Mouse (Mus musculus) heart, embryonic 12.5 days (tissue): ENCODE data around the gene Pdcd1lg2. TPM values are rescaled to one million over a fixed set of nuclear protein-coding genes. Genes with fewer than 3 reads are reported as not detected.
A peak's percentile ranks its signal among the peaks of the same experiment; 100 is the strongest.

Source experiments
- ATAC-seq: fragments of 200-750 bp; cut with Nextera tagmentation; 2 replicates; pipeline ENCODE4 v1.8.0; 2017; ENCODE audit warnings: moderate TSS enrichment, moderate library complexity; ENCODE audit not compliant: insufficient number of reproducible peaks, low FRiP score
- H3K27ac ChIP-seq: fragments of 300-500 bp; sonication (generic); 2 replicates; pipeline ENCODE4 v1.5.1; 2016; ENCODE audit warnings: mild to moderate bottlenecking, moderate library complexity; ENCODE audit not compliant: poor library complexity, severe bottlenecking
- H3K27me3 ChIP-seq: fragments of 300-500 bp; sonication (generic); replicated peaks from 2 replicates; pipeline ENCODE4 v1.6.1; 2016; ENCODE audit warnings: mild to moderate bottlenecking, moderate library complexity
- H3K36me3 ChIP-seq: fragments of 300-500 bp; sonication (generic); 2 replicates; pipeline ENCODE4 v1.6.1; 2016; ENCODE audit warnings: mild to moderate bottlenecking, moderate library complexity
- H3K4me1 ChIP-seq: fragments of 300-500 bp; sonication (generic); replicated peaks from 2 replicates; pipeline ENCODE4 v1.6.1; 2016; ENCODE audit warnings: mild to moderate bottlenecking
- H3K4me2 ChIP-seq: fragments of 300-500 bp; sonication (generic); 2 replicates; pipeline ENCODE4 v1.6.1; 2016; ENCODE audit warnings: mild to moderate bottlenecking, moderate library complexity
- H3K4me3 ChIP-seq: fragments of 300-500 bp; sonication (generic); 2 replicates; pipeline ENCODE4 v1.5.1; 2016; ENCODE audit warnings: mild to moderate bottlenecking
- H3K9ac ChIP-seq: fragments of 300-500 bp; sonication (generic); 2 replicates; pipeline ENCODE4 v1.6.1; 2016; ENCODE audit warnings: mild to moderate bottlenecking, moderate library complexity
- H3K9me3 ChIP-seq: fragments of 300-500 bp; sonication (generic); replicated peaks from 2 replicates; pipeline ENCODE4 v1.6.1; 2016; ENCODE audit warnings: mild to moderate bottlenecking, moderate library complexity
- WGBS: fragments of 180-500 bp; shearing (Covaris S2); methylation state at CpG from one replicate; pipeline ENCODE4 v1.1.7; 2016; 5-methylcytosine and 5-hydroxymethylcytosine counted together
- polyA plus RNA-seq: library from polyadenylated mRNA; unstranded; fragments of >200 nt; fragmentation: Nextera tagmentation; extraction: Ambion mirVana; gene quantifications from 2 replicates; pipeline ENCODE4 v1.2.1, GENCODE M21; 2016

Gene Pdcd1lg2
- polyA plus RNA-seq, 1 experiment from 2014 or later, result not detected

DNA sequence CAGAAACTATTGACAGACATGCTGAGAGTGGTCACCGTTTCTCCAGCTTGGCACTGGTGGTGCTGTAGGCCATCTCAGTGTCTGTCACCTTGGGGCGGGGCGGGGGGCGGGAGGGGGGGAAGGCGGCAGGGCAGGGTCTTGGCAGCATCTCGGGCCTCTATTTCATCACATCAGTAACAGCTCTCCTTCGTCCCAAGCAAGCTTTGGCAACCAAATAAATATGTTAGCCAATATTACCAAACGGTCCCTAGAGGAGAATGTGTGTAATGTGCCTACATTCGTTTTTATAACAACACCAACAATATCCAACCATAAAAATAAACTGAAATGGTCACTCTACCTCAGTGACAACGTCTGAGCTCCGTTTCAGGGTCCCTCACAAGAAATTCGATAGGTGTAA is 40.6 kb upstream of the Pdcd1lg2 start:
- no peak for ATAC-seq
- 63% methylated on average over 12 of the region's 12 CpGs for WGBS
- no peak overlapping the region for H3K4me2 ChIP-seq
- H3K27ac ChIP-seq, result no peak overlapping the region
- no peaks in the 10 kb centered on the region for H3K9me3 ChIP-seq
- H3K4me1 ChIP-seq, result peaks cover 7% of the 10 kb centered on the region; the same call in 1 of the 2 replicates
- H3K4me3 ChIP-seq, result no peak overlapping the region
- H3K27me3 ChIP-seq, result no peaks in the 10 kb centered on the region
- H3K36me3 ChIP-seq, result no peaks in the 10 kb centered on the region
- H3K9ac ChIP-seq, result no peak overlapping the region

DNA sequence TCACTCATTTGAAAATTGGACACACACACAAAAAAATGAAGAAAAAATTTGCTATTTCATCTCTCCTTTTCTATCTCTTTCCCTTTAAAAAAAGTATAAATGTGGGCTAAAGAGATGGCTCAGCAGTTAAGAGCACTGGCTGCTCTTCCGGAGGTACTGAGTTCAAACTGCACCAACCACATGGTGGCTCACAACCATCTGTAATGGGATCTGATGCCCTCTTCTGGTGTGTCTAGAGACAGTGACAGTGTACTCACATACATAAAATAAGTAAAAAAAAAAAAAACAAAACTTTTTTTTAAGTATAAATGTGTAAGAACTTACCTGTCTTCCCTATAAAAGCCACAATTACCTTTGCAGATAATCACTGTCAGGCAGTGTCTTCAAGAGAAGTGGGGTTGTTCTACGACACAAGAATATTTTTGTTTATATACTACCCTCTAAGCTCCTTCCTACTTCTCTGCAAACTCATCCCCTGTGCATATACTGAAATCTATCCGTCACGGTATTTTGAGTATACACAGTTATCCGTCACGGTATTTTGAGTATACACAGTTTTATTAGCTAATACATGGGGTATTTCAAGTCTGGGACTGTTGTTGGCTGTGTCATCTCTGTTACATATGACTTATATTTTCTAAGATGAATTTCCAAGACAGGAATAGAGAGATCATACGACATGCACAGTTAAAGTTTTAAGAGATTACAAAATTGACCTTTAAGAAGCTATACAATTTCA is 40.0 kb upstream of the Pdcd1lg2 start:
- H3K27ac ChIP-seq, result no peak overlapping the region
- peaks cover 7% of the 10 kb centered on the region; the same call in 1 of the 2 replicates for H3K4me1 ChIP-seq
- 87% methylated on average over 7 of the region's 7 CpGs for WGBS
- no peaks in the 10 kb centered on the region for H3K9me3 ChIP-seq
- no peaks in the 10 kb centered on the region for H3K27me3 ChIP-seq
- H3K9ac ChIP-seq, result no peak overlapping the region
- H3K36me3 ChIP-seq, result no peaks in the 10 kb centered on the region
- H3K4me3 ChIP-seq, result no peak overlapping the region
- no peak for ATAC-seq
- no peak overlapping the region for H3K4me2 ChIP-seq

DNA sequence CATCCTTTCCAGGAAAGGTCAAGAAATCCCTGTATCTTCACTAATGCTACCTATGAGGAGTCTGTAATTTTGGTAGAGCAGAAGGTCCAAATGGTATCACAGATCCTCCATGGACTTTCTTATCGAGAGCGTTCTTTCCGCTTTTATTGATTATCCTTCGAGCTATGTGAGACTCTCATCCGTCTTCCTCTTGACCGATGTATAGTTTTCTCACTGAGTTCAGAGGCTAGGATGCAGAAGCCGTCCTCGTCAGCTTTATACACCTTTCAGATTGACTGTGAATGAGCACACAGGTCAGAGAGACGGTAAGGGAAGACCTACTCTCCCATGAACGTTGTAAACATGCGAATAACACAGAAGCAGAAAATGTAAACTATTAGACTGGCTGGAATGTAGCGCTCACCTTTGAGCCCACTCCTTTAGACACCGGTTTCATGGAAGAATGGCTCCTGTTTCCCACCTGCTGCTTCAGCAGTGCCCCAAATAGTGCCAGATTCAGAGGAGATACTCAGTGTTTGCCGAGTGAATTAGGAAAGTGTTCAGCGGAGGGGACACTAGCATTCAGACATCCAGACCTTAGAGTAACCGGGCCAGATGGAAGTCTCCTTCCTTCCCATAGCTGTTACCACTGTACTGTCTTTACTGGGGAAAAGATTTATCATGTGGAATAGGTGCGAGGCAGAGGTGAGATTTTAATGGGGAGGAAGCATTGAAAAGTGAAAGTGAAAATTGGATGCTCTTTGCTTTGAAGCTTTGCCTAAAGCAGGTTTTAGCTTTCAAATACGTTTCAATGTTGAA is 39.2 kb upstream of the Pdcd1lg2 start:
- ATAC-seq, result no peak
- Histone ChIP-seq H3K4me1 (peaks cover 7% of the 10 kb centered on the region; the same call in 1 of the 2 replicates), H3K27ac (no peak overlapping the region), H3K36me3 (no peaks in the 10 kb centered on the region), H3K9me3 (no peaks in the 10 kb centered on the region), H3K4me2 (no peak overlapping the region), H3K4me3 (no peak overlapping the region), H3K9ac (no peak overlapping the region), H3K27me3 (no peaks in the 10 kb centered on the region)
- WGBS, result 75% methylated on average over 18 of the region's 18 CpGs

- no peaks in the 10 kb centered on the region for H3K27me3 ChIP-seq
- H3K4me1 ChIP-seq, result peaks cover 4% of the 10 kb centered on the region; the same call in 1 of the 2 replicates
- no peak overlapping the region for H3K9ac ChIP-seq
- H3K36me3 ChIP-seq, result no peaks in the 10 kb centered on the region
- ATAC-seq, result no peak
- H3K9me3 ChIP-seq, result no peaks in the 10 kb centered on the region
- no peak overlapping the region for H3K4me2 ChIP-seq
- 64% methylated on average over 4 of the region's 4 CpGs for WGBS
- H3K4me3 ChIP-seq, result no peak overlapping the region
- no peak overlapping the region for H3K27ac ChIP-seq
Measured at GRCm38 (mm10) chr19:29372138-29372537, 38.6 kb upstream of the Pdcd1lg2 start.

GRCm38 (mm10) chr19:29372621-29373020 is 38.1 kb upstream of the Pdcd1lg2 start:
- Histone ChIP-seq H3K4me3 (no peak overlapping the region), H3K27ac (no peak overlapping the region), H3K36me3 (no peaks in the 10 kb centered on the region), H3K4me1 (peaks cover 4% of the 10 kb centered on the region; the same call in 1 of the 2 replicates), H3K9ac (no peak overlapping the region), H3K27me3 (no peaks in the 10 kb centered on the region), H3K9me3 (no peaks in the 10 kb centered on the region), H3K4me2 (no peak overlapping the region)
- ATAC-seq, result no peak
- WGBS, result 85% methylated on average over 3 of the region's 3 CpGs

GRCm38 (mm10) chr19:29373438-29373837 is 37.3 kb upstream of the Pdcd1lg2 start:
- Histone ChIP-seq H3K4me3 (peak overlapping the region; percentile 28), H3K9me3 (no peaks in the 10 kb centered on the region), H3K4me2 (peak overlapping the region; percentile 58), H3K4me1 (peaks cover 4% of the 10 kb centered on the region; the same call in 1 of the 2 replicates), H3K27ac (no peak overlapping the region), H3K9ac (0 out of 2 replicates have a peak overlapping the region, but pooled peaks have one; percentile 23), H3K36me3 (no peaks in the 10 kb centered on the region), H3K27me3 (no peaks in the 10 kb centered on the region)
- WGBS, result 33% methylated on average over 11 of the region's 11 CpGs
- ATAC-seq, result no peak

GRCm38 (mm10) chr19:29374947-29375346 is 35.8 kb upstream of the Pdcd1lg2 start:
- H3K9ac ChIP-seq, result no peak overlapping the region
- no peaks in the 10 kb centered on the region for H3K9me3 ChIP-seq
- 84% methylated on average over 9 of the region's 9 CpGs for WGBS
- no peaks in the 10 kb centered on the region for H3K27me3 ChIP-seq
- peaks cover 4% of the 10 kb centered on the region; the same call in 1 of the 2 replicates for H3K4me1 ChIP-seq
- no peak overlapping the region for H3K4me2 ChIP-seq
- H3K4me3 ChIP-seq, result no peak overlapping the region
- H3K36me3 ChIP-seq, result no peaks in the 10 kb centered on the region
- no peak for ATAC-seq
- H3K27ac ChIP-seq, result no peak overlapping the region

GRCm38 (mm10) chr19:29376382-29376781 is 34.3 kb upstream of the Pdcd1lg2 start:
- Histone ChIP-seq H3K9ac (no peak overlapping the region), H3K4me2 (no peak overlapping the region)

GRCm38 (mm10) chr19:29379839-29380603 is 30.7 kb upstream of the Pdcd1lg2 start:
- Histone ChIP-seq H3K4me2 (no peak overlapping the region), H3K4me3 (no peak overlapping the region), H3K27ac (no peak overlapping the region), H3K4me1 (no peaks in the 10 kb centered on the region), H3K9ac (no peak overlapping the region), H3K36me3 (no peaks in the 10 kb centered on the region), H3K9me3 (no peaks in the 10 kb centered on the region), H3K27me3 (no peaks in the 10 kb centered on the region)
- ATAC-seq, result no peak
- WGBS, result 85% methylated on average over 14 of the region's 14 CpGs

More at GRCm38 (mm10) chr19:29376382-29376781, 34.3 kb upstream of the Pdcd1lg2 start:
- Histone ChIP-seq H3K27me3 (no peaks in the 10 kb centered on the region), H3K4me3 (no peak overlapping the region), H3K4me1 (peaks cover 4% of the 10 kb centered on the region; the same call in 1 of the 2 replicates), H3K9me3 (no peaks in the 10 kb centered on the region), H3K36me3 (no peaks in the 10 kb centered on the region), H3K27ac (no peak overlapping the region)
- 73% methylated on average over 3 of the region's 3 CpGs for WGBS
- ATAC-seq, result no peak

DNA sequence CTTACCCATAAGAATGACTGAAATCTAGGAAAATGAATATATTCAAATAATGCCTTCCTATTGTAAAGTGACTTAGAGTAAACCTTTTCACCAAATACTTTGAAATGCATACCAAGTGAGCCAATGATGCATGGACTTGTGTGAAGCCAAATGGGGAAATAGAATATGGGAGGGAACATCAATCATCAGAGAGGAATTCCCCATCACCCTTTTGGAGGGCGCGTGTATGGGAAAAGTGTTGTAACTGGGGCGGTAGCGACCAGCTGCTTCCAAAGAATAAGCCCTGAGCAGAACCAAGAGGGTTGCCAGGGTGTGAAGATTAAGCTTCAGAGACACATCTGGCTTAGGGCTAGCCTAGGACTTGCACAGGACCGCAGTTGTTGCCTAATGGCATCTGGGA is 27.4 kb upstream of the Pdcd1lg2 start:
- no peaks in the 10 kb centered on the region for H3K9me3 ChIP-seq
- ATAC-seq, result no peak
- H3K4me2 ChIP-seq, result no peak overlapping the region
- H3K27me3 ChIP-seq, result no peaks in the 10 kb centered on the region
- no peaks in the 10 kb centered on the region for H3K36me3 ChIP-seq
- no peak overlapping the region for H3K4me3 ChIP-seq
- no peaks in the 10 kb centered on the region for H3K4me1 ChIP-seq
- H3K9ac ChIP-seq, result no peak overlapping the region
- 89% methylated on average over 5 of the region's 5 CpGs for WGBS
- H3K27ac ChIP-seq, result no peak overlapping the region

- ATAC-seq, result no peak
- Histone ChIP-seq H3K27ac (no peak overlapping the region), H3K36me3 (no peaks in the 10 kb centered on the region)
Measured at GRCm38 (mm10) chr19:29384412-29384811, 26.3 kb upstream of the Pdcd1lg2 start.

More at GRCm38 (mm10) chr19:29384412-29384811, 26.3 kb upstream of the Pdcd1lg2 start:
- H3K4me3 ChIP-seq, result no peak overlapping the region
- H3K27me3 ChIP-seq, result no peaks in the 10 kb centered on the region
- WGBS, result 81% methylated on average over 9 of the region's 9 CpGs
- no peaks in the 10 kb centered on the region for H3K9me3 ChIP-seq
- H3K9ac ChIP-seq, result no peak overlapping the region
- H3K4me2 ChIP-seq, result no peak overlapping the region
- H3K4me1 ChIP-seq, result no peaks in the 10 kb centered on the region
